Mouse (Mus musculus): ENCODE results near the gene Hvcn1.

Gene Hvcn1

GRCm38 (mm10) chr5:122267136-122267535, 60.5 kb downstream of the Hvcn1 start:
- no peak for DNase-seq (ENCODE audit: low read depth, low spot score)

- DNase-seq (ENCODE audit: low read depth, low spot score) = peak; percentile 71
These were observed 61.3 kb downstream of the Hvcn1 start for GRCm38 (mm10) chr5:122267899-122268298.

DNA sequence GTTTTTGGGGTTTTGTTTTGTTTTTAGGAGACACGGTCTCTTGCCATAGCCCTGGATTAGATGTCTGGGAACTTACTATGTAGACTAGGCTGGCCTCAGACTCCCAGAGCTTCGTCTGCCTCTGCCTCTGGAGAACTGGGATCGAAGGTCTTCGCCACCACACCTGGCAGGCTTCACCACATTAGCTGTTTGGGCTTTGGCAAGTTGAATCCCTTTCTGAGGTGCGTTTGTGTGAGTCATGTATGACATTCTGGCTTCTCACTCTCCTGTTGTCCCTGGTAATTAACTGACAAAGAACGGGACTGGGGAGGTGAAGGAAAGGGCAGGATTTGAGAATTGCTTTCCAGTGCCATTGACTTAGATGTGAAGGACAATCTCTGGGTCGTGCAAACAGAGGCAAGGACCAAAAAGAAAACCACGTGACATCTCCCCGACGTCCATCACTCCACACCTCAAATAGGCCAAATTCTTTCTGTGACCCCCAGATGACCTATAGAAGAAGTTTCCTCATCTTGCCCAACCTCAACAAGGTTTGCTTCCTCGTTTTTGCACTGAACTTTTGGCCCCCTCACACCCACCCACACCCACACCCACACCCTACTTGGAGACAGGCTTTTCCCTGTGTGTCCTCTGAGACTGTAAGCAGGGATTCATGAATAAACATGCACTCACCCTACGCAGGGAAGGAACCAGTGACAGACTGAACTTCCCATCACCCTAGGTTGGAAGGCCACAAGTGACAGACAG, 62.4 kb downstream of the Hvcn1 start:
- DNase-seq (ENCODE audit: low read depth, low spot score) = no peak

- DNase-seq (ENCODE audit: low read depth, low spot score) = no peak
These were observed 66.2 kb downstream of the Hvcn1 start for GRCm38 (mm10) chr5:122272821-122273220.

DNA sequence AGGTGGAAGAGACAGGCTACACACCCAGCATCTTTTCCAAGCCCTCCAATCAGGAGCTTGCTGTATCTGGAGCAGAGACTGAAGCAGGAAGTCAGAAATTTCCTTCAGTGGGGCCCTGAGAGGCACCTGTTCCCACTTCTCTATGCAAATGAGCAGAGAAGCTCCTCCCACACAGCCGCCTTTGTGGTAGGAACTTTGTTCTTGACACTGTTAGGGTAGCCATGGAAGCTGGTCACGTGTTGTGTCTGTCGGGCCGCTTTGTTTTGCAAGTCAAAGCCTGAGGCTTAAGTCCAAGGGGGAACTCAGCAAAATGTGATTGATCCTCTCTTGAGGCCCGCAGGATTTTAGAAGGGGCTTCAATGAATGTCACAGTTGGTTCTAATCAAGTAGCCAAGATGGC, 68.2 kb downstream of the Hvcn1 start:
- DNase-seq (ENCODE audit: low read depth, low spot score) = no peak

- no peak for DNase-seq (ENCODE audit: low read depth, low spot score)
These were observed 72.3 kb downstream of the Hvcn1 start for GRCm38 (mm10) chr5:122278946-122279345.

- DNase-seq (ENCODE audit: low read depth, low spot score) = no peak
These were observed 73.3 kb downstream of the Hvcn1 start for GRCm38 (mm10) chr5:122279799-122280421.

DNA sequence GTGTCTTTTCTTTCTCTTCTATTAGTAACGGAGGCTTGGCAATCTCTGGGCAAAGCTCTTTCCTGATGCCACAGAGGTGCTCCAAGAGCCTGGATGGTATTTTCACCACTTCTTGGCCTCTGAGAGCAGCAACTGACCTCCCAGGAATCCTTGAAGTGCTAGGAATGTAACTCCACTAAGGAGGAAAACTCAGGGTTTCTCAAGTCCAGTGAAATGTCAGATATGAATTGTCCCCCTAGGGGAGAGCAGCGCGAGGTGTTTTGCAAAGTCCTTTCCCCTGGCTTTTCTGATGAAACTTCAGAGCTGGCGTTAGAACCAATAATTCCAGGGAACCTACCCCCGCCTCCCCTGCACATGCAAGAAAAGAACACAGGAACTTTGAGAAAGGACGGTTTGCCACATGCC, 73.8 kb downstream of the Hvcn1 start:
- no peak for DNase-seq (ENCODE audit: low read depth, low spot score)

DNA sequence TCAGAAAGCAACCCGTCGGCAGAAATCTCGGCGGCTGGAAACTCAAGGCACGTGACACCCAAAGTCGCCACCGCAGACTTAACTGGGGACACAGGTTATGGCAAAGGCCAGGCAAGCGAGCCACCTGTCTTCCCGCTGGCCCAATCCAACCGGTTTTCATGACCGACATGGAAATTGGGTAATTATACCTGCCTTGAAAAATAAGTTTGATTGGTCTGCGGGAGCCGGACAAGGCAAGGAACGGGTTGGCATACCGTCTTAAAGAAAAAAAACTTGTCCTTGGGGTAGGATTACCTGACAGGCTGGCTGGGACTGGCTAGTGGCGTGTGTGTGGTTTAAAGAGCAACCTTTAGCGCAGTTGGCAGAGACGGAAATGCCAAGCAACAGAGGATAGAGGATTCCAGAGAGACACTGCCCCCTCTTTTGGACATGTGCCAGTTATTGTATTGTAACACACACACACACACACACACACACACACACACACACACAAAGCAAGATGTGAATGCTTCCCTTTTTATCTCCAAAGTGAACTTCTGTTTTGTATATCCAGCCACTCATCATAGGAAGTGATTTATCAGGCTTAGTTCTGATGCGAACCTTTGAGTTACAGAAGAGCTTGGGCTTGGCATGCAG, 74.3 kb downstream of the Hvcn1 start:
- DNase-seq (ENCODE audit: low read depth, low spot score) = no peak

DNA sequence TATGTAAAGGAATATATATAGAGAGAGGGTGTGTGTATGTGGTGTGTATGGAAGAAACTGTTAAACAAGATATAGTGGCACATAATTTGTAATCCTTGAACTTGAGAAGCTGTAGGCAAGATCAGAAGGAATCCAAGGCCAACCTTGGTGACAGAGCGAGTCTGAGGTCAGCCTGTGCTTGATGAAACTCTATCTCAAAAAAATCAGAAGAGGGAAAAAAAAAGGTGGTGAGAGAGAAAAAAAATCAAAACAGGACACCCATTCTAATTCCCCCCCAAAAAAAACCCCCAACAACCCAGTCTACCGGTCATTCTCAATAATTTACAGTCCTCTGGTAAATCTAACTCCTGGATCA, 77.2 kb downstream of the Hvcn1 start:
- no peak for DNase-seq (ENCODE audit: low read depth, low spot score)

- DNase-seq (ENCODE audit: low read depth, low spot score) = peak; percentile 90
These were observed 77.8 kb downstream of the Hvcn1 start, which contains the start of gene Pptc7 for GRCm38 (mm10) chr5:122284183-122285028. TSS of gene Pptc7 (plus strand) at chr5:122284365.

- no peak for DNase-seq (ENCODE audit: low read depth, low spot score)
These were observed 78.6 kb downstream of the Hvcn1 start for GRCm38 (mm10) chr5:122285029-122285766.

GRCm38 (mm10) chr5:122285767-122286150, 79.2 kb downstream of the Hvcn1 start:
- no peak for DNase-seq (ENCODE audit: low read depth, low spot score)

- DNase-seq (ENCODE audit: low read depth, low spot score) = no peak
These were observed 79.6 kb downstream of the Hvcn1 start for GRCm38 (mm10) chr5:122286191-122286590.

DNA sequence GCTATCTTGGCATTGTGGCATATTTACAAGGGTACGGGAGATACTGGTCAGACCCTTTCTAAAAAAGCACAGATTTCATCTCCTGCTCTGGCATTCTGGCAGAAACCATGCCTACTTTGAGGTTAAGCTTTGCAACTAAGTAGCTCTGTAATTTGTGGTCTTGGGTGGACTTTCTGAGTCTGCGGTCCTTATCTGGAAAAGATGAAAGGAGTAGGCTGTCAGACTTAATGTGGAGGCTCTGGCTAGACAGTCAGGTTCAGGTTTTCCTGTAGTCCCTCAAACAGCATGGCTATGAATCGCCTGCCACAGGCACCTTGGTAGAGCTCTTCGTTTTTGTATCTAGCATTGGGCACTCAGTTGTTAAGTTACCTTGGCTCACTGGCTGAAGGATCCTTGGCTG, 80.4 kb downstream of the Hvcn1 start:
- DNase-seq (ENCODE audit: low read depth, low spot score) = no peak

GRCm38 (mm10) chr5:122288147-122288811, 81.7 kb downstream of the Hvcn1 start:
- no peak for DNase-seq (ENCODE audit: low read depth, low spot score)

- no peak for DNase-seq (ENCODE audit: low read depth, low spot score)
These were observed 84.5 kb downstream of the Hvcn1 start for GRCm38 (mm10) chr5:122291149-122291548.

Measured in mesoderm, embryonic 11.5 days (tissue).